Mouse (Mus musculus) C2C12 (cell line): Measurements from ENCODE around the gene Mmp23. TPM values are rescaled to one million over a fixed set of nuclear protein-coding genes. Genes with fewer than 3 reads are reported as not detected.
"Not testable (repeated sequence)": the region's sequence is repeated elsewhere in the genome, so short reads cannot be mapped to it uniquely, and the experiment has no call there.

Experiments used
- H3K27me3 ChIP-seq: one replicate; pipeline ENCODE4 v1.6.1; 2011; ENCODE audit not compliant: control insufficient read depth, insufficient read depth, insufficient read length
- H3K36me3 ChIP-seq: one replicate; pipeline ENCODE4 v1.6.1; 2011; ENCODE audit not compliant: control insufficient read depth, insufficient read depth
- H3K4me3 ChIP-seq: one replicate; pipeline ENCODE4 v1.5.1; 2011; ENCODE audit warnings: mild to moderate bottlenecking, control low read depth; ENCODE audit not compliant: poor library complexity, insufficient read depth, severe bottlenecking
- H3K79me2 ChIP-seq: one replicate; pipeline ENCODE4 v1.6.1; 2011; ENCODE audit not compliant: control insufficient read depth, insufficient read depth
- H3K79me3 ChIP-seq: one replicate; pipeline ENCODE4 v1.6.1; 2011; ENCODE audit warnings: low read depth, control low read depth
- H3ac ChIP-seq: one replicate; pipeline ENCODE3; 2011; ENCODE audit warnings: low read depth; ENCODE audit not compliant: control insufficient read depth, insufficient read length
- CEBPB ChIP-seq: IDR thresholded peaks from one replicate; pipeline ENCODE4 v1.6.1; 2011; ENCODE audit warnings: low read depth, mild to moderate bottlenecking, control low read depth, moderate library complexity
- CTCF ChIP-seq: IDR thresholded peaks from one replicate; pipeline ENCODE4 v1.5.1; 2011; ENCODE audit not compliant: control insufficient read depth, insufficient read depth, insufficient read length
- FOSL1 ChIP-seq: IDR thresholded peaks from one replicate; pipeline ENCODE4 v1.8.0; 2011; ENCODE audit warnings: mild to moderate bottlenecking, low read length; ENCODE audit not compliant: poor library complexity, insufficient read depth, severe bottlenecking
- MAX ChIP-seq: IDR thresholded peaks from one replicate; pipeline ENCODE4 v1.6.1; 2011; ENCODE audit warnings: mild to moderate bottlenecking, control low read depth
- MYOD1 ChIP-seq: IDR thresholded peaks from one replicate; pipeline ENCODE4 v1.6.1; 2011; ENCODE audit warnings: low read depth; ENCODE audit not compliant: control insufficient read depth, insufficient read length
- MYOG ChIP-seq: IDR thresholded peaks from one replicate; pipeline ENCODE4 v1.6.1; 2011; ENCODE audit not compliant: control insufficient read depth, insufficient read length; ENCODE audit errors: extremely low read depth
- USF1 ChIP-seq: IDR thresholded peaks from one replicate; pipeline ENCODE4 v1.6.1; 2011; ENCODE audit warnings: low read depth, mild to moderate bottlenecking, control low read depth, moderate library complexity
- polyA plus RNA-seq: library from polyadenylated mRNA; unstranded; fragments of >200 nt; fragmentation: generic; extraction: Trizol; gene quantifications from one replicate; pipeline ENCODE4 v1.2.1, GENCODE M21; 2012; ENCODE audit warnings: missing spikeins

Mmp23 gene
- polyA plus RNA-seq, 1 experiment, result 4.5 TPM

GRCm38 (mm10) chr4:155692421-155692820, 39.2 kb upstream of the Mmp23 start:
- no peak for TF ChIP-seq CTCF
- TF ChIP-seq MYOG, result no peak
- no peak for TF ChIP-seq MAX
- no peak for TF ChIP-seq MYOD1
- TF ChIP-seq FOSL1, result no peak
- TF ChIP-seq USF1, result no peak
- Histone ChIP-seq H3K27me3 (no peaks in the 10 kb centered on the region), H3K36me3 (no peaks in the 10 kb centered on the region), H3K79me3 (no peaks in the 10 kb centered on the region), H3K79me2 (no peaks in the 10 kb centered on the region), H3ac (no peak overlapping the region), H3K4me3 (no peak overlapping the region)

GRCm38 (mm10) chr4:155690571-155691375, 37.6 kb upstream of the Mmp23 start:
- H3K79me3 ChIP-seq, result no peaks in the 10 kb centered on the region
- H3K36me3 ChIP-seq, result no peaks in the 10 kb centered on the region
- TF ChIP-seq USF1 (no peak), CEBPB (no peak), MAX (no peak), MYOD1 (no peak), MYOG (no peak), CTCF (no peak), FOSL1 (no peak)
- H3K27me3 ChIP-seq, result peaks cover 5% of the 10 kb centered on the region
- no peaks in the 10 kb centered on the region for H3K79me2 ChIP-seq
- no peak overlapping the region for H3ac ChIP-seq
- no peak overlapping the region for H3K4me3 ChIP-seq

GRCm38 (mm10) chr4:155687764-155688163, 34.6 kb upstream of the Mmp23 start:
- not testable (repeated sequence) for H3K4me3 ChIP-seq, H3K79me3 ChIP-seq, H3K36me3 ChIP-seq, H3ac ChIP-seq, H3K79me2 ChIP-seq, H3K27me3 ChIP-seq

- H3K79me2 ChIP-seq, H3K27me3 ChIP-seq, H3K36me3 ChIP-seq, H3ac ChIP-seq, H3K4me3 ChIP-seq, H3K79me3 ChIP-seq: not testable (repeated sequence)
These were observed 30.6 kb upstream of the Mmp23 start for GRCm38 (mm10) chr4:155683670-155684277.

- H3ac ChIP-seq, result no peak overlapping the region
- no peaks in the 10 kb centered on the region for H3K79me2 ChIP-seq
- no peak for TF ChIP-seq USF1
- TF ChIP-seq MYOG, result no peak
- no peak for TF ChIP-seq MAX
- peak; percentile 26 for TF ChIP-seq CTCF
- no peaks in the 10 kb centered on the region for H3K27me3 ChIP-seq
- H3K36me3 ChIP-seq, result no peaks in the 10 kb centered on the region
- H3K79me3 ChIP-seq, result no peaks in the 10 kb centered on the region
- H3K4me3 ChIP-seq, result no peak overlapping the region
These were observed 22.8 kb upstream of the Mmp23 start for GRCm38 (mm10) chr4:155675991-155676390.

- Histone ChIP-seq H3K79me3 (no peaks in the 10 kb centered on the region), H3K36me3 (no peaks in the 10 kb centered on the region), H3K79me2 (no peaks in the 10 kb centered on the region), H3ac (no peak overlapping the region), H3K27me3 (no peaks in the 10 kb centered on the region), H3K4me3 (no peak overlapping the region)
- TF ChIP-seq FOSL1 (no peak), USF1 (no peak), CTCF (no peak), MYOD1 (no peak), MYOG (no peak), CEBPB (no peak), MAX (no peak)
These were observed 18.9 kb upstream of the Mmp23 start for GRCm38 (mm10) chr4:155672082-155672481.

- H3K79me2 ChIP-seq, H3K36me3 ChIP-seq, H3K4me3 ChIP-seq, H3K27me3 ChIP-seq, H3ac ChIP-seq, H3K79me3 ChIP-seq: not testable (repeated sequence)
These were observed 17.1 kb upstream of the Mmp23 start for GRCm38 (mm10) chr4:155670236-155670635.
